Mouse (Mus musculus) CD4-positive, CD25-positive, alpha-beta regulatory T cell, adult 2 months (primary cell): ENCODE data around the gene Hoxd12.

Experiments used
- DNase-seq: peaks from one replicate; pipeline ENCODE4 v3.0.0-alpha.2; 2012; ENCODE audit warnings: low read depth, low spot score

Hoxd12 gene

GRCm38 (mm10) chr2:74694066-74694465, 19.3 kb downstream of the Hoxd12 start:
- DNase-seq, result peak; percentile 56

DNA sequence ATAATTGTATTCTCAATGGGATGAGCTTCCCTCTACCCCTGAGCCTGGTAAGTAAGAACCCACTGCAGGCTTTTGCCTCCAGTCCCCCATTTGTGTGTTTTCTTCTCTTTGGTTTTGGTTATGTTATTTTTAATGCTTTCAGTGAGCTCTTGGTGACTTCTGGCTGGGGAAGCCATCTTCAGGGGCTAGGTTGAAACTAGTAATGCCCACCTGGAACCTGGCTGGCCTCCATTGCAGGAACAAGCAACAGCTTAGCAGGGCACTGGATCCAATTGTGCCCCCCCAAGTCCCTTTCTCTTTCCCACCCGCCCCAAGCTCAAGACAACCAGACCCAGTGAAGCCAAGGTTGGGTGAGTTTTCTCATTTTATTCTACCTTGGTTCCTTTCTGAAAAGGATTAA, 20.6 kb downstream of the Hoxd12 start:
- DNase-seq, result no peak

- no peak for DNase-seq
Observed at GRCm38 (mm10) chr2:74695813-74696430, 21.1 kb downstream of the Hoxd12 start.

DNA sequence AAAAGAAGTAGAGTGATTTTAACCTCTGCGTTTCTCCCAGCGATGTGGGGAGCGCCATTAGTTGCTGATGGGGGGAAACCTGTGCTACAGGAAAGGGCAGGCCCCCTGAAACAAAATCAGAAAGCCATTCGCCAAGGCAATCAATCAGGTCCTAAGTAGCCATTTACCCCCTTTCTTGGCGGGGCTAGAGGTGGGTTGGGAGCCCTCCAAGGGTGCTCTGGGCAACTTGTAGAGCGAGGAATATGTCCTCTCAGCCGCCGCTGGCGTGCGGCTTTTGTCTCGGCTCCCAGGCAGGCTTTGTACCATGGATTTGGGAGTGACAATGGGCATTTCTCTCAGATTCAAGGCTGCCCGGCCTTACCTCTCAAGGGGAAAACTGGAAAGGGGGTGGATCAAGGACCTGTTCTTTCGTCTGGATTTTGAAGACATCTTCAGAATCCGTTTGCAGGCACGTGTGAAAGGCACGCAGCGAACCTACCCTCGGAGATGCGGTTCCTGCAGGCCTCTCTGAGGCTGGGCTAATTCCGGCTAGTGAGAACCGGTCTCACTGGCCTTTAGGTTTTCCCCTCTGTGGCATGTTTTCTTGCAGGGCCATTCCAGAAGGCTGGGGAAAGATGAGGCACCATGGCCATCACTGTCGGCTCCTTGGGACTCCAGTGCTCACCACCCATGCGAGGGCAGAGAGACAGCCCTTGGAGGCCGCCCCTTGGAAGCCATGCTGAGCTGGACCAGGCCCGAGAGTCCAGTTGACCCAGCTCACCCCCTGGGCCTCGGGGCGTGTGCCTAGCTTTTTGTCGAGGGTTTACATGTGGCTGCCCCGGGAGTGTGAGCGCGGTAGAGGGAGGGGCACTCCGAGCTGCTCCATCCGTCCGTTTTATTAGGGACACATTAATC, 21.9 kb downstream of the Hoxd12 start:
- no peak for DNase-seq

DNA sequence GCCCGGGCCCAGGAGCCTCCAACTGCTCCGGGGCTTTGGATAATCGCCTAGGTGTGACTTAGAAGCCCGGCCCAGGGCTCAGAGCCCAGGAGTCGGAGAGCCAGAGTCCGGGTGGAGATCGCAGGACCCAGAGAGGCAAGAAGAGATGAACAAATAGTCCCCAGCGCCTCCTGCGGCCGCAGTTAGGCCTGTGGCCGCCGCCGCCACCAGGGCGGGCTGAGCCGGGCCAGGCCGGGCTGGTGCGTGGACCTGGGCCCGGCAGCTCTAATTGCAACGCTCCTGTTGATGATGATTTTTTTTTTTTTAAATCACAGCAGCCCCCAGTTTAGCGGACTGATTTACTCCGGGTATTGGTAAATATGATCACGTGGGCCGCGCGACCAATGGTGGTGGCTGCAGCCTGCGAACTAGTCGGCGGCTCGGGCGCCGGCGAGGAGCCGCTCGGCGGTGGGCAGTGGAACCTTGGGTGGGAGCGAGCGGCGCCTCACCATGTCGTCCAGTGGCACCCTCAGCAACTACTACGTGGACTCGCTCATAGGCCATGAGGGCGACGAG, 22.8 kb downstream of the Hoxd12 start, which contains the start of gene Hoxd9:
Hoxd9 (plus strand) TSS at position 161 of the 555 bp plus-strand sequence.
- DNase-seq, result peak; percentile 40

GRCm38 (mm10) chr2:74698201-74699052, 23.6 kb downstream of the Hoxd12 start:
- DNase-seq, result peak; percentile 23

- no peak for DNase-seq
Observed at GRCm38 (mm10) chr2:74699053-74699430, 24.2 kb downstream of the Hoxd12 start.

- no peak for DNase-seq
Observed at GRCm38 (mm10) chr2:74699664-74700545, 25.1 kb downstream of the Hoxd12 start.

DNA sequence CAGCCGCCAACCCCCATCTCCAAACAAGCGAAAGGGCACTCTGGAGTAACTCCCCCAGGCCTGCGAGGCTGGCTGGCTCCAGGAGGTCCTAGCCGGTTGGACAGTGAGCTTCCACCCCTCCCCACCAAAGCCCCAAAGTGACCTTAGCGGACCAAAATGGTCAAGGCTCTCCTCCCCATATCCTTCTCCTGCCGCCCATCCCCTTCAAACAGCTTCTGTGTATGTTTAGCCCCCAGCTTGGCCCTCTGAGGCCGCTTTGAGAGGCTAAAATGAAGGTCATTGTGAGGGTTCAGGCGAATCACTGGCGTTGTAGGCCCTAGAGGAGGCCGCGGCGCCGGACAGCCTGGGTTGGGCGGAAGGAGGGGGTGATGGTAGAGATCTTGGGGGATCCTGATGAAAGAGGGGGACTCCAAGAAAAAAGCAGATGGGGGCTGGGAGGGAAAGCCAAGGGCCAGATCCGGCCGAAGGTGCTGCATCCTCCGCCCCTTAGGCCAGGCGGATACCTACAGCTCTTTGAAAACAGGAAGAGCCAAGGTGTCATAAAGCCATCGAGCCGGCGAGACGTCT, 25.8 kb downstream of the Hoxd12 start:
- DNase-seq, result no peak

GRCm38 (mm10) chr2:74701949-74702819, 27.4 kb downstream of the Hoxd12 start:
- DNase-seq, result peak; percentile 81

GRCm38 (mm10) chr2:74702820-74703219, 28.0 kb downstream of the Hoxd12 start:
- DNase-seq, result no peak

DNA sequence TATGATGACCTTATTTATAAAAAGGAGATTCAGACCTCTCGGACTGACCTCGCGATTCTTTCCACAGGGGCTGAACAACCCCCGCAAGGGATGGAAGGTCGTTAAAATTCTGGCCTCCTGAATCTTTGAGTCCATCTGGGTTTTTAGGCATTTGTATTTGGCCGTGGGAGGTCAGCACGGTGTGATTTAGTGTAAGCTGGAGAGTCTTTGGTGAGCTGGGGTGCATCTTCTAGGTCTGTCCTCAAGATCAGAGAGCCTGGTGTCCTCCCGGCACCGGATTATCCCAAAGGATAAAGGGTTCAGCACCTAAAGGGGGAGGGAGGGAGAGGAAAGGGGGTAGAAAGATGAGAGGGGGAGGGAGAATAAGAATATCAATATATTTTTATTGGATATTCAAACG, 28.5 kb downstream of the Hoxd12 start:
- DNase-seq, result no peak

GRCm38 (mm10) chr2:74703720-74704392, 29.0 kb downstream of the Hoxd12 start:
- no peak for DNase-seq

DNA sequence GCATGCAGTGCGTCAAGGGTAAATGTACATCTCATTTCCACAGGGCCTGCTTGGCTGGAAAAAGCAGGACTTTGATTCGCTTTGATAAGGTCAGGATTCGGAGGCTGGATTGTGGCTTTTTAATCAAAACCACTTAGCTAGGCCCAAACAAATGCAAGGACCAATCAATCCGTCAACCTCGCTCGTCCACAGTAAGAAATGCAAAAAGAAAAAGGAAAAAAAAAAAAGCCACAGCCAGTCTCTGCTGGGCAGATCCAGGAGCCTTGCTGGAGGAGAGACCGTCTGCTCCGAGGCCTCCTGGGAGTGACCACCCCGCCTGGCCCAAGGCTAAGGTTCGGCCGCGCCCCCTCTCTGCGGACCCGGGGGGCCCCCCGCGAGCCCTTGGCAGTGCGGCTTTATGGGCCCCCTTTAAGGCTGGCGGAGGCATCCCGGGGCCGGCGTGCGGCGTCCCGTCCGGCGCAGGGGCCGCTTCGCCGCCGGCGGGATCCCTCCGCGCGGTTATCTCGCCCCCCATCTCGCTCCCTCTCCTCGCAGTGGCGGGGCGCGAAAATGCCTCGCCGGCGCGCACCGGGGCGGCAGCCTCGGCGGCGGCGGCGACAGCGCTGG, 29.7 kb downstream of the Hoxd12 start, which contains the start of gene Hoxd8:
Hoxd8 (plus strand) TSS at position 223 of the 606 bp plus-strand sequence.
- DNase-seq, result no peak

- peak; percentile 37 for DNase-seq
Observed at GRCm38 (mm10) chr2:74704999-74705466, 30.2 kb downstream of the Hoxd12 start.

DNA sequence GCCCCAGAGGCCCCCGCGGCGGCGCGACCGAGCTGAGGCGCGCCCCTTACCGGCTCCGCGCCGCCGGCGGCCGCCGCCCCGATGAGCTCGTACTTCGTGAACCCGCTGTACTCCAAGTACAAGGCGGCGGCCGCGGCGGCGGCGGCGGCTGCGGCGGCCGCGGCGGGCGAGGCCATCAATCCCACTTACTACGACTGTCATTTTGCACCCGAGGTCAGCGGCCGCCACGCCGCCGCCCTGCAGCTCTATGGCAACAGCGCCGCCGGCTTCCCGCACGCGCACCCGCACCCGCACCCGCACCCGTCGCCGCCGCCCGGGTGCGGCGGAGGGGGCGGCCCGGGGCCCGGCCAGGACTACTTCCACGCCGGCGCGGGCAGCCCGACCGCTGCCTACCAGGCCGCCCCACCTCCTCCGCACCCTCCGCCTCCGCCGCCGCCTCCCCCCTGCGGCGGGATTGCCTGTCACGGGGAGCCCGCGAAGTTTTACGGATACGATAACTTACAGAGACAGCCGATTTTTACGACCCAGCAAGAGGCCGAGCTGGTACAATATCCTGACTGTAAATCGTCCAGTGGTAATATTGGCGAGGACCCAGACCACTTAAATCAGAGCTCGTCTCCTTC, 30.8 kb downstream of the Hoxd12 start:
- peak; percentile 38 for DNase-seq

DNA sequence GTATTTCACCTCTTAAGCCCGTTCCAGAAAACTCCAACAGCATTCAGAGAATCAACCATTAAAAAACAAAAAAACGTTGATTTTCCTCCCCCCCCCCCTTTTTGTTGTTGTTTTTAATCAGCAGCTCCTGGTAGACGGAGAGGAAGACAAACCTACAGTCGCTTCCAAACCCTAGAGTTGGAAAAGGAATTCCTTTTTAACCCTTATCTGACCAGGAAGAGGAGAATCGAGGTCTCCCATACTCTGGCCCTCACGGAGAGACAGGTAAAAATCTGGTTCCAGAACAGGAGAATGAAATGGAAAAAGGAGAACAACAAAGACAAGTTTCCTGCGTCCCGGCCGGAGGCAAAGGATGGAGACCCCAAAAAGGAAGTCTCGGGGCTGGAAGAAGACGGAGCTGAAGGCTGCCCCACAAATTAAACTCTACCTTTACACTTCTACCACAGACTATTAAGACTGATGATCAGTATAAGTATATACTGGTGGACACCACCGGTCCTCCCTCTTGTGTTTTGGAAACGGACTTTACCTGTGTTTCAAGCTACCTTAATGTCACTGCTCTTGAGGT, 31.7 kb downstream of the Hoxd12 start:
- no peak for DNase-seq
